Mouse (Mus musculus) ovary, postnatal 36 days (tissue): ENCODE results near the gene Olfr78.

Source experiments
- DNase-seq: peaks from one replicate; pipeline ENCODE4 v3.0.0; 2022; ENCODE audit warnings: low spot score, mixed read lengths

Olfr78 gene

GRCm38 (mm10) chr7:102759266-102759665, at the start of gene Olfr78, which contains the start of gene Olfr560:
Gene Olfr78, minus strand, starts transcription at chr7:102759471.
Gene Olfr560, minus strand, starts transcription at chr7:102759366.
- no peak for DNase-seq

- DNase-seq = no peak
Measured at GRCm38 (mm10) chr7:102803180-102803579, 43.9 kb upstream of the Olfr78 start, which contains the start of gene Olfr564. Gene Olfr564, plus strand, starts transcription at chr7:102803480.

DNA sequence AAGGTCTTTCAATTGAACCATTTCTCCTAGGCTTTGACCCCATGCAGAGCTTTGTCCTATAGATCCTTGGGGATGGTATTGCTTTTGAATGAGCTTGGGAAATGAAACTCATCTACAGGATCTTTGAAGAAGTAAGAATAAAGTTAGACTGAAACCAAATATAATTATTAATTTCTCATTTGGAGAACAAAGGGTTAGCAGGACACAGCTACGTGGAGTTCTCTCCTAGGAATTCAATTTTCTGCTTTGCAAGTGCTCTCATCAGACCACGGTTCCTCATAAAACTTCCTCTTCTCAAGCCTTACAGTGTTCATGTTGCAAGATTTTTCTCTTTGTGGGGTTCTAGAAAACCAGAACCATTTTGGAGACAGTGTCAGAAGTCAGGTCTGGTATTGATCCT, 11.7 kb upstream of the Olfr78 start, which contains the start of gene Olfr561:
Gene Olfr561 (plus strand): TSS at position 301 of the 400 bp plus-strand sequence.
- DNase-seq = no peak

DNA sequence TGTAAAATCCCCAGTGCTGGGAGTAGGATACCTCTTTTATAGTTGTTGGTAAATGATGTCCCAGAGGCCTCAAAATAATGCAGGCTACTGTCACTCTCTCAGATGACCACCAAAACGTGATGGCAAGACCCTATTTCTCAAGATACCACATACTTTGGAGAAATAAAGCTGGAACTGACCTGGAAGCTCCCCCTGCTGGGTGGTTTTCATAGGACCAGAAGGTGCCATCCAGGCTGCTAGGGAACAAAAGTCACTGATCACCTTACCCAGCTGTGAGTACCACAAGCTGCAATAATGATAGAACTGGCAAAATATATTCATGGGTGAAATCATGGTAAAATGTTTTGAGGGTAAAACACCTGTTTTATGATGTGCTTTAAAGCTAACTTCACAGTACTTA, 7.2 kb downstream of the Olfr78 start:
- DNase-seq = no peak

DNA sequence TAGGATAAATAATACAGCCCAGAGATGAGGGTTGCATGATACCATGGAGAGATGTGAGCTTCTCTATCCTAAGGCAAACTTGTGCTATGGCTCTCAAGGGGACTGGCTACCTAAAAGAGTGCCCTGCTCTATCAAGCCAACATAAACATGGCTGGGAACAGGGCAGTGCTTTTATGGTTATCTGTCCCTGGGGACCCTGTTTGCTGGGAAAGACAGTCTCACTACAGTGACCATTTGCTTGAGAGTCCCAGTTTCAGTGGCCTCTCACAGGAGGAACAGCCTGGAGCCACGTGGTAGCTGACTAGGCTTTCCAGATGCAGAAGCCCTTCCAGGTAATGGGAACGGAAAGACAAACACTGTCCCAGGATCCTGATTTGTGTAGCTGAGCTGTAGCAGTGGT, 21.6 kb downstream of the Olfr78 start:
- DNase-seq = no peak

DNA sequence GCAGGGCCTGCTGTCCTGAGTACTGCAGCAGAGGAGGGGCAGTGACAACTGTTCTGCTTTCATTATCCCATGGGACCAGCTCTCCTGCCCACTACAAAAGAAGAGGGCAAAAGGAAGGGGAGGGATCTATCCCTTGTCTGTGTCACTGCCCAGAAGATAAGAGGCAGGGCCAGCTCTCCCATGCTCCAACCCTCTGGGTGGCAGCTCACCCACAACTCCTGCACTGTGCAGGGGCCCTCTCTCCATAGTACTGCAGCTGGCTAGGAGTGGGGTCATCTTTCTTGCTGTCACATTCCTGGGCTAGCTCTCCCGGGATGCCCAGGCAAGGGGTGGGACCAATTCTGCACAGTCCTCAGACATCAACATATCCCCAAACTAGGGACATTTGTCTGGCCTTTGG, 25.5 kb downstream of the Olfr78 start:
- no peak for DNase-seq

DNA sequence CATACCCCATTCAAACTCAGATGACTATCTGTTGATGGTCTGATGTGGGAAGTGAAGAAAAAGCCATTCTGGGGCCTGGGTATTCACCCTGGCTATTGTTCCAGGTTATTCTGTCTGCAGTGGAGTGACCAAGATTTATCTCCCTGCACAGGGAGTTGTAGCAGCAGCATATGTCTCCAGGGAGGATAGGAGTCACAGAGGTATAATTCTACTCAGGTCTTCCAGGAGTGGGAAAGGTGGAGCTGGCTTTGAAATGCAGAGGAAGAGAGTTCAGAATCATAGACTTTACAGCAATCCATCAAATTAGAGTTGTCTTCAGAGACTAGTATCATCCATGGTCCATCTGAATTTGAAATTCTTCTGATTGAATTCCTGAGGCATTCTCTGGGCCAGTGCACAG, 31.9 kb downstream of the Olfr78 start, which contains the start of gene Olfr559:
Gene Olfr559 (minus strand): TSS at position 101 of the 400 bp plus-strand sequence.
- no peak for DNase-seq

DNA sequence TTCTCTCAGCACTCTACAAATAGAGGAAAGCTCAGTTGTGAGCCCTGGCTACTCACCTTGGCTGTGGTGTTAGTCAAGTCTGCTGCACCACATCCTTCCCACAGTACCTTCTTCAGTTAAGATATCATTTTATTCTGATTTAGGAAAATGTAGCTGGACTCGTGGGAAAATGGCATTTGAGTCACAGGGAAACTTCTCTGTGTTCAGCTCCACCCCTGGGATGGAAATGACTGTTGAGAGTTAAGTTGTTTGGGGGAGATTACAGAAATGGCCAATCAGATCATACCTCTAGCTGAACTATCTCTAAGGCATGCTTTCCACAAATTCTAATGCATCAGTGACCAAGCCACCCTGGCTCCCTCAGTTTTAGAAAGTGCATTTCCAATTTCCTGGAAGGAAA, 40.3 kb downstream of the Olfr78 start, which contains the start of gene Olfr33:
Gene Olfr33 (minus strand): TSS at position 101 of the 400 bp plus-strand sequence.
- DNase-seq = no peak

DNA sequence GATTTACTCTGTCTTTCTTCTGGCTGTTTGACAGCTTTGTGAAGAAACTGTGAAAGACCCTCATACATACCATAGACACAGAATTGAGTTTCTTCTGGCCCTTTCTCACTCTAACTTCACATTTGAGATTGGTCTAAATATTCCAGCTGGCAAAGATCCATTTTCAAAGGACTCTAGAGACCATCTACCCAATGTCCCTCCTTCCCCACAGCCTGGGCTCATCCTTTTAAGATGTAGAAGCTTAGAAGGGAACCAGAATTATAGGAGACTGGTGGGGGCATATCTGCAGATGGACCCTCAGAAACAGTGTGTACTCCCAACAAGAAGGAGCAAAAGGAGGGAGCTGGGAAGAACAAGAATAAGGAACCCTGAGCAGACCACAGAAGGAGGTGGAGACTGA, 57.4 kb downstream of the Olfr78 start, which contains the start of gene Olfr558:
Gene Olfr558 (plus strand): TSS at position 301 of the 400 bp plus-strand sequence.
- DNase-seq = no peak

- no peak for DNase-seq
Measured at GRCm38 (mm10) chr7:102698461-102698860, 60.8 kb downstream of the Olfr78 start.

GRCm38 (mm10) chr7:102695358-102696125, 63.7 kb downstream of the Olfr78 start, which contains the start of gene Olfr557:
Gene Olfr557, plus strand, starts transcription at chr7:102695910.
- DNase-seq = no peak
